Mouse (Mus musculus): ENCODE measurements around the gene Boc.

GRCm38 (mm10) chr16:44601999-44602794 is 43.5 kb upstream of the Boc start:
- no peak for TF ChIP-seq CTCF (IDR thresholded peaks at IDR 0.05; ENCODE audit: extremely low read depth, insufficient read depth, low read length)
- TF ChIP-seq POLR2A (IDR thresholded peaks at IDR 0.05; ENCODE audit: extremely low read depth, insufficient read depth, low read length): no peak
